ENCODE assay signal across 10 mouse cellular contexts in genomic region chr6:81768669-81769537, GRCm38 (mm10).
DNase-seq lines count a peak whose midpoint lies in the region; ATAC-seq lines count a peak whose summit lies in the region.
"Had no signal": no experiment of that assay in that cellular context is flagged by ENCODE, and none has a peak within 500 bp of the region (broad histone marks: within the 10 kb centered on the region; RNA-seq: fewer than 3 reads in every experiment).

No protein-coding gene starts in this region.

- no peak overlapping the region for H3K27ac ChIP-seq in forebrain, embryonic 11.5 days (ENCODE audit: low read depth, low read length)
- H3K27ac ChIP-seq in forebrain, embryonic 10.5 days, result no peak overlapping the region
- H3K27ac ChIP-seq: heart, embryonic 15.5 days had no signal

- no peak overlapping the region for H3K4me2 ChIP-seq in forebrain, embryonic 11.5 days (ENCODE audit: low read depth, low read length, severe bottlenecking)
- H3K4me2 ChIP-seq: heart, embryonic 15.5 days had no signal

- no peak for DNase-seq in forebrain, embryonic 11.5 days (ENCODE audit: low spot score)
- no peak for DNase-seq in forebrain, embryonic 10.5 days (ENCODE audit: extremely low spot score, low spot score)
- peak; percentile 60 for DNase-seq in 3T3-L1 (ENCODE audit: low read depth, low spot score)
- DNase-seq in brain, adult 2 months (ENCODE audit: low read depth, low spot score), result peak; percentile 85
- DNase-seq in hindlimb bud, embryonic 11.5 days (ENCODE audit: extremely low spot score, low read depth, low spot score), result peak; percentile 35
- DNase-seq in retina, embryonic 14.5 days (ENCODE audit: low spot score), result peak; percentile 83
- no peak for DNase-seq in heart, postnatal 14 days
- no peak for DNase-seq in thymus, postnatal 14 days

- H3K9ac ChIP-seq in forebrain, embryonic 11.5 days (ENCODE audit: low read length), result no peak overlapping the region
- H3K9ac ChIP-seq: heart, embryonic 15.5 days had no signal

- H3K9me3 ChIP-seq in forebrain, embryonic 11.5 days (ENCODE audit: control insufficient read depth, low read length), result no peaks in the 10 kb centered on the region
- no peaks in the 10 kb centered on the region for H3K9me3 ChIP-seq in forebrain, embryonic 10.5 days
- H3K9me3 ChIP-seq: heart, embryonic 15.5 days had no signal

- no peak overlapping the region for H3K4me3 ChIP-seq in forebrain, embryonic 11.5 days (ENCODE audit: low read depth, low read length)
- no peak overlapping the region for H3K4me3 ChIP-seq in forebrain, embryonic 10.5 days
- H3K4me3 ChIP-seq: heart, embryonic 15.5 days; myocyte had no signal

- intact Hi-C loops in heart, postnatal 14 days (cut with DNase I), result no loop called here

- 63% methylated on average over 5 of the region's 5 CpGs for WGBS in forebrain, embryonic 11.5 days
- 71% methylated on average over 5 of the region's 5 CpGs for WGBS in forebrain, embryonic 10.5 days

- no peaks in the 10 kb centered on the region for H3K36me3 ChIP-seq in forebrain, embryonic 11.5 days (ENCODE audit: control insufficient read depth, insufficient read depth, low read length)
- no peaks in the 10 kb centered on the region for H3K36me3 ChIP-seq in forebrain, embryonic 10.5 days (replicated peaks)
- H3K36me3 ChIP-seq: heart, embryonic 15.5 days had no signal

- ATAC-seq in forebrain, embryonic 11.5 days (replicated peaks; ENCODE audit: low FRiP score), result peak; percentile 69

- no peaks in the 10 kb centered on the region for H3K27me3 ChIP-seq in forebrain, embryonic 11.5 days (ENCODE audit: control insufficient read depth, insufficient read depth, low read length)
- no peaks in the 10 kb centered on the region for H3K27me3 ChIP-seq in forebrain, embryonic 10.5 days (ENCODE audit: poor library complexity, severe bottlenecking)

- H3K4me1 ChIP-seq in forebrain, embryonic 11.5 days (replicated peaks; ENCODE audit: control insufficient read depth, insufficient read depth, low read length), result no peaks in the 10 kb centered on the region
- no peaks in the 10 kb centered on the region for H3K4me1 ChIP-seq in forebrain, embryonic 10.5 days

Comparison
In these comparisons a context has a peak if more than half of its experiments do, and no peak if none do; other contexts are left out.
1. DNase-seq: peak in 3T3-L1 (single experiment), brain, adult 2 months (single experiment), hindlimb bud, embryonic 11.5 days (single experiment) and retina, embryonic 14.5 days (single experiment); none in forebrain, embryonic 11.5 days (single experiment), forebrain, embryonic 10.5 days (single experiment), heart, postnatal 14 days (0 of 2) and thymus, postnatal 14 days (single experiment).